Mouse (Mus musculus) inflammation-experienced regulatory T-cells, adult 6 months (primary cell): Measurements from ENCODE around the gene Hsp90ab1. TPM values are rescaled to one million over a fixed set of nuclear protein-coding genes. Genes with fewer than 3 reads are reported as not detected.
A peak's percentile ranks its signal among the peaks of the same experiment; 100 is the strongest.

ENCODE experiments used
- ATAC-seq: one replicate; pipeline ENCODE4 v1.8.0; 2017
- polyA plus RNA-seq, 3 experiments: library from polyadenylated mRNA; unstranded; fragments of 100-300 nt; shearing (Covaris generic); gene quantifications; one replicate each; pipeline ENCODE4 v1.2.1; 2017

Gene Hsp90ab1
- polyA plus RNA-seq, 3 experiments from 2014 or later = 939 to 1,028 (median 983) TPM

DNA sequence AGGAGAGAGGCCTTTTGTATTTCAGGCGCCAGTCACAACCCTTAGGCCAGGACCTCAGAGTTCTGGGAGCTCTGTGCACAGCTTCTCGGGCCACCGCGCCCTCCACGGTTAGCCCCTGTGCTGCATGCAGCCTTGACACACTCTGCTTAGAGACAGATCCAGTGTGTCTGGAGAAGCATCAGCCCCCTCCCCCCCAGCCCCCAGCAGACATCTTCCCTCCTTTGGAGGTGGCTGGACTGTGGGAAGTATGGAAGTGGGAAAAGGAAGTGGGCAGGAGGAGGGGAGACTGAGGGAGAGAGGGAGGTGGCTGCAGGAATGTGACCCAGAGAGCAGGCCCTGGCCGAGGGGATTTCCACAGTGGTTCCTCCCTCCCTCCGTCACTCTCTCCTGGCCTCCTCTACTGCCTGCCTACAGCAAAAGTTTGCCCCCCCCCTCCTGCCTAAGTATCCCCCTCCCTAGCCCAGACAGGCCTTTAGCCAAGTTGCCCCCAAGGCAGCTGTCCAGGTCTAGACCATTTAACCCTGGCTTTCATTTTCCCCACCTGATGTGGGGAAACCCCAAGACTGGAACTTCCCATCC is 15.7 kb downstream of the Hsp90ab1 start:
- ATAC-seq = no peak

- ATAC-seq = no peak
These were observed 16.4 kb downstream of the Hsp90ab1 start for GRCm38 (mm10) chr17:45556514-45557245.

GRCm38 (mm10) chr17:45556107-45556489 is 17.0 kb downstream of the Hsp90ab1 start:
- no peak for ATAC-seq

- ATAC-seq = peak; percentile 65
These were observed 17.5 kb downstream of the Hsp90ab1 start, which contains the start of gene Nfkbie for GRCm38 (mm10) chr17:45555452-45556106. Gene Nfkbie, plus strand, starts transcription at chr17:45555703.

DNA sequence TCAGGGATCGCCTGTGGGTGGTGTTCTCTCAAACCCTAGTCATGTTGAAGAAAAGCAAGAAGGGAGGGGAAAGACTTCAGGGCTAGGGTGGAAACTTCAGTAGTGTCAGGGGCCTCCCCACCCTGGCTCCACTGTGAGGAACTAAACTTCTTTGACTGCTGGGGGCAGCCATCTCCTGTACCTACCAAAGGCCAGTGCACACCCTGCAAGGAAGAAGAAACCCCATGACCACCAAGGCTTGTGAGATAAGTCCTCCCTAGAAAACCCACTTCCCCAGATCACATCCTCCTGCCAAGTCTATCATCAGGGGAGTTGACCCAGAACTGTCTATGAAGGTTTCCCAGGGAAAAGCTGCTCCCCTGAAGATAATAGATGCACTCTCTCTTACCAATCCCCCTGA is 18.7 kb downstream of the Hsp90ab1 start:
- ATAC-seq = no peak

DNA sequence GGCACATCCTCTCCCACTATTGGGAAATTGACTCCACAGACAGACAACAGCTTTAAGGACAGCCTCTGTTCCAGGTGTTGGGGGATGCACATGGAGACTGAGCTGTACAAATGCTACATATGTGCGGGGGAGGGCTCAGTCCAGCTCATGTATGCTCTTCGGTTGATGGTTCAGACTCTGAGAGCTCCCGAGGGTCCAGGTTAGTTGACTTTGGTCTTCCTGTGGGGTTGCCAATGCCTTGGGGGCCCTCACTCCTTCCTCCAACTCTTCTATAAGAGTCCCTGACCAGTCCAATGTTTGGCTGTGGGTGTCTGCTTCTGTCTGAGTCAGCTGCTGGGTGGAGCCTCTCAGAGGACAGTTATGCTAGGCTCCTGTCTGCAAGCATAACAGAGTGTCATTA is 20.0 kb downstream of the Hsp90ab1 start:
- no peak for ATAC-seq

DNA sequence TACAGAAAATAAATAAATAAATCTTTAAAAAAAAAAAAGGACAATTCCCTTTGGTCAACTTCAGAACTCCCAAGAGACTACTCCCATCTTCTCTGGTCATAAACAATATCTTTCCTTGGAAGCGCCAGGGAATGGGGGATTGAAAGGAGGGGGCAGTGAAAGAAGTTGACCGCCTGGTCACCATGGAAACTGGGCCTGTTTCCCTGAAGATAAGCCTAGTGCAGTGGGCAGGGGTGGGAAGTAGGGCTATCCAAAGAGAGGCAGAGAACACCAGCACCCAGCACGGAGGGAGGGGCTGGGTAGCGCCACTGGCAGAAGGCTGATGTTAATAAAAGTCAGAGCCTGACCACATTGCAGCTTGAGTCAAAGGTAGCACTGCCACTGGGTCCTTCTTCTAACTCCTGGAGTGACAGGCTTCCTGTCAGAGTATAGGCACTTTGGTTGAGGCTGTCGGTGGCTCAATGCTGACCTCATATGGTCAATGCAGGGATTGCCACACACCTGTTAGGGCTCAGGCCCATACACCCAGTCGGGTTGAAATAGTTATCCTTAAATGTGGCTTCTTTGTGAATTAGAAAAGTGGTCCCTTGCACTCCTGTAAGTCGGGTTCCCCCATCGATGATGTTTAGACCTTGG is 21.1 kb downstream of the Hsp90ab1 start:
- peak; percentile 61 for ATAC-seq

DNA sequence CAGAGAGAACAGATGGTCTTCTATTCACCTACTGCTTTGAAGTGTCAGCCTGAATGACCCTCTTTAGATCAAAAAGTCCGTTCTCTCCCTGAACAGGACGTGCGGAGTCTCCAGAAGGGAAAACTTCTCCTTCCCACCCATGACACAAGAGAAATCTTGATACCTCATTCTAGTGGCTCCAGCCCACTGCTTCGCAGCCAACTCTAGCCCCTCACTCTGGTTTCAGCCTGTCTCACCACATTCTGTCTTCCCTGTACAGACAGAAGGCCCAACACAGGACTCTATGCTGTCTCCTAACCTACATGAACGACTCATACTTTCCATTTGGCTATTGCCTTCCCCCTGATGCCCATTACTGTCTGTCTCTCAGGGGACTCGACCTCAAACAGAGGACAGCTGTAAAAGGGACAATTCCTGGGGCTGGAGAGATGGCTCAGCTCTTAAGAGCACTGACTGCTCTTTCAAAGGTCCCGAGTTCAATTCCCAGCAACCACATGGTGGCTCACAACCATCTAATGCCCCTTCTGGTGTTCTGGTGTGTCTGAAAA is 21.7 kb downstream of the Hsp90ab1 start:
- ATAC-seq = no peak

DNA sequence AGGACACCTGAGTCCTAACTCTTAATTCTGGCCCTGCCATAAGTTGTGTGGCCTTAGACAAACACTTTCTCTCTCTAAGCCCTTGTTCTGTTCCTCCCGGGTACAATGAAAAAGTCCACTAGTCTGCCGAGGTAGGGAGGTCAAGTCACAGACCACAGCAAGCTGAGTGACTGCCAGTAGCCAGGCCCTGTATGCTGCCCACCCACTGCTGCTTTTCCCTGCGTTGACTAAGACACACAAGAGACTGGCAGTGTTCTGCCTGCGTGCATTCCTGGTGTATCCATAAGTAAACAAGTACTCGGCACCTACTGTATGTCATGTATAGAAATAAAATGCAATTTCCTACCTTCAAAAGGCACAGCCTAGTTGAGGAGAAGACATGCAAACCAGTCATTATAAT is 22.8 kb downstream of the Hsp90ab1 start:
- ATAC-seq = no peak

DNA sequence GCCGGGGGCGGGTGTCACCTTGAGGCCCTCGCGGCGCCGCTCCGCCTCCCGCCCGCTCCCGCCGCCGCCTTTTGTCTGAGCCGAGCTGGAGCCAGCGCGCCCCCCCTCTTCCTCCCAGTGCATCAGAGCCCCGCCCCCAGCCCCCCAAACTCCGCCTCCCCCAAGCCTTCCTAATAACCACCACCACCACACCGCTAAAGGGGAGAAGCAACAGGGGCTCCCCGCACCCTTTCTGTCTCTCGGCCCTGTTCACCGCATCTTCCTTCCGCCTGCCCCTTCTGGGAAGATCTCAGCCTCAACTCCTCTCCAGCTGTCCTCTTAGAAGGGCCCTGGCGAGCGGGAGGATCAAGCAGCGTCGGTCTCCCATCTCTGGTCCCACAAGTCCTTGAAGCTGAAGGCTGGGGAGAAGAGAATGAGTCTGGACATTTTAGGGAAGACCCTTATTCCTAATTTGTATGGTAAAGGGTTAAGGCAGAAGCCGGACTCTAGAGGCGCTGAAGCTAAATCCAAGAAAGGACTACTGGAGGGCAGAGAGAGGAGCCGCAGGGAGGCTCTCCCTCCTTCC is 23.4 kb downstream of the Hsp90ab1 start, which contains the start of gene Tmem151b:
Gene Tmem151b, minus strand, starts transcription at position 61 of the 565 bp plus-strand sequence.
- ATAC-seq = no peak

- ATAC-seq = no peak
These were observed 24.2 kb downstream of the Hsp90ab1 start for GRCm38 (mm10) chr17:45548541-45549512.

- no peak for ATAC-seq
These were observed 25.4 kb downstream of the Hsp90ab1 start for GRCm38 (mm10) chr17:45547461-45548190.

DNA sequence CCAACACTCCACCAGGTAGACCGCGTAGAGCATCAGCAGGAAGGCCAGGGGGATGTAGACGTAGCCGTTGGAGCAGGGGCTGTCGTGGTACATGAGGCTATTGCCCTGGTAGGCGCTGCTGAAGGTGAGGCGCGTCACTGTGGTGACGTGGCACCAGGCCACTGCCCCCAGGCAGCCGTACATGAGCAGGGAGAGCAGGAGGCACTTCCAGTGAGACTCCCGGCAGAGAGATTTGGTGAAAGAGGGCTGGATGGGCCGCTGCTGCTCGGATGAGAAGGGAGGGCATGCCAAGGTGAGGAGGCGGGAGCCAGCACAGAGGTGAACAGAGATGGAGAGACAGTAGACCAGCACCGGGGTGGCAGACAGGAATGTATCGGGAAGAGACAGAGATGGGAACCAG is 26.1 kb downstream of the Hsp90ab1 start:
- ATAC-seq = no peak

DNA sequence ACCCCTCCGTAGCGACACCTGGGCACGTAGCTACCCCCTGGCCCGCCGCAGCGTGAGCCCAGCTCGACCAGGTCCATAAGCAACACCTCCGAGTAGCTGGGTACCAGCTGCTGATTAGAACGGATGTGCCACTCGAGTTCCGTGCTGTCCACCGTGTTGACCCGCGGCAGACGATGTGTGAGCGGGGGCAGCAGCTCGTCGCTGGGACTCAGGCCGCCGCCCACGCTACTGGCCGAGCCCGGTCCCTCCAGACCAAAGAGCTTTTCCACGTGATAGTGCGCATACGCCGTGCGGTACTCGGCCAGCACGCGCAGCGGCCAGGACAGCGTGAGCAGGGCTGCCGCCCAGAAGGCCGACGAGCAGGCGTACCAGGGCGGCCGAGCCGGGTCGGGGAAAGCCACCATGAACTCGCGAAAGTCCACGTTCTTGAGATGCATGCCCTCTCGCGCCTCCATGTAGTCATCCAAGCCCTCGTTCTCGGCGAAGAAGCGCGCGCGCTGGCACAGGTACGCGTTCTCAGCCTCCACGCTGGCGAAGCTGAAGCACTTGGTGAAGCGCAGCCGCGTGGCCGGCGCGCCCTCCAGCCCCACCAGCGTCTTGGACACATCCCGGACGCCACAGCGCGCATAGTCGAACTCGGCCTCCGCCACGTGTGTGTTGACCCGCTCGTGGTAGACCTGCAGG is 27.7 kb downstream of the Hsp90ab1 start:
- ATAC-seq = no peak

DNA sequence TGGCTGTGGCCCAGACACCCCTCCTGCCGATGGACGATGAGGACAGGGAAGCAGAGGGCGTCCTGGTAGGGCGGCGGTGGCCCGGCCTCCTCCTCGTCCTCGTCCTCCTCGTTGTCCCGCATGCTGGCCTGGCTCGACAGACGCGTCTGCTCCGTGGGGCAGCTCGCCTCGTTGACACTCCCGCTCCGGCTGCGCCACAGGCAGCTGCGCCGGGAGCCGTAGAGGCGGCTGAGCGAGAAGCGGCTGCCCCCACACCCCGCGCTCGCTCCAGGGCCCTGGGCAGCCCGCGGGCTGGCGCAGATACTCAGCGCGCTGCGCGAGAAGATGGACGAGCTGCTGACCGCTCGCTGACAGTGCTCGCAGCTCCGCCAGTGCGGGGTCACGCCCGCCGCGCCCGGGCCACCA is 28.2 kb downstream of the Hsp90ab1 start:
- no peak for ATAC-seq

GRCm38 (mm10) chr17:45544001-45544872 is 28.8 kb downstream of the Hsp90ab1 start:
- ATAC-seq = no peak

GRCm38 (mm10) chr17:45543115-45543514 is 30.0 kb downstream of the Hsp90ab1 start:
- ATAC-seq = no peak

DNA sequence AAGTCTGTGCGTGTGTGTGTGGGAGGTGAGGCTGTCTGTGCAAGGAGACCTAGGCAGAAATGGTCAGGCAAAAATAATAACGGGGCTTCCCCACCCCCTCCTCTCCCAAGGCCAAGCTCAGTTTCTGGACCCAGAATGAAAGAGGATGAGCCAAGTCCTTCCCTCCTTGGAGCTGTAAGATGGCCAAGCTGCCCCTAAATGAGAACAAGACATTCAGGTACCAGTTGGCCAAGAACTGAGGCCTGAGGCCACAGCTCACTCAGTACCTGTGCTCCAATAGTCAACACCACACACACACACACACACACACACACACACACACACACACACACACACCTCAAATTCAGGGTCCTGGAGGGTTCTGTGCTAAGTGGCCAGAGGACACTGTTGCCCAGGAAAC is 30.4 kb downstream of the Hsp90ab1 start:
- no peak for ATAC-seq

DNA sequence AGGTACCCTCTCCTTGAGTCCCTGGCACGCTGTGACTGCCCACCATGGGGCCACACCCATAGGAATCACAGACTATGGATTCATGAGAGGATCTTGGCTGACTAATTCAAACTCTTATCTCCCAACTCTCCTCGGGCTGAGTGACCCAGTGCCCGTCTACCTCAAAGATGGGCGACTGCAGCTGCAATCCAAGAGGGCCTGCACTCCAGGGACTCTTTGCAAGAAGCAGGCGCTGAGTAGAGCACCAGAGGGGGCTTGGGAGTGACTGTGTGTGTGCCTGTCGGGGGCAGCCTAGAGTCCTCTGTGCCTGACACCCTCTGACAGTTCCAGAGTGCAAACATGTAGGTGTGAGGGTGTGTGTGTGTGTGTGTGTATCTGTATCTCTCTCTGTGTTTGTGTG is 30.9 kb downstream of the Hsp90ab1 start:
- no peak for ATAC-seq
